Mouse (Mus musculus) thymus, postnatal 10 days (tissue): ENCODE measurements around the gene Mamstr.

Experiments used
- DNase-seq, 2 experiments: peaks; one replicate each; pipeline ENCODE4 v3.0.0; 2021; ENCODE audit warnings: low spot score in 2 of 2

Gene Mamstr

DNA sequence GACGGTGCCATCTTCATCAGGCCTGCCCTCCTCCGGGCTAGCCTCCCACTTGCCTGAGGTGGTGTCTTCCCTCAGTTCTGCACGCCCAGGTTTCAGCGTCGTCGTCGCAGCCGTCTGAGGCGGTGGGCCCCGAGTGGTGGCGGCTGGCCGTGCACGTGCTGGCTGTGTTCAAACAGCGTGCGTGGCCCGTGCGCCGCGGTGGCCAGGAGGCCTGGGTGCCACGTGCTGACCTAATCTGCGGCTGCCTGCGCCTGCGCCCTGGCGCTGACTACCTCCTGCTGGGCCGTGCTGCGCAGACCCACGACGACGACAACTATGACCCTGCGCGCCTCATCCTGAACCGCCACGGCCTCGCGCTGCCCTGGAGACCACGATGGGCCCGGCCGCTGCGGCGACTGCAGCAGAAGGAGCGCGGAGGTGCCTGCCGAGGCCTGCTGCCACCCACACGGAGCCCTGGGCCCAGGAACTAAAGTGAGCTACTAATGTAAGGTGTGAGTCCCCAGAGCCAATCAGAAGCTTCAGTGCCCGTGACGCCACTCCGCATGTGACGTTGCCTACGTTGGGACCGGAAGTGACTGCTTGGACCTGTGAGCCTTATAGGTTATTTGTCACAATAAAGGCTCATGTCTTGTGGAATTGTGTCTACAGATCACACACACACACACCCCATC is 54.3 kb downstream of the Mamstr start, which contains the start of gene Sec1:
Sec1 (minus strand) TSS at position 482 of the 671 bp plus-strand sequence.
- DNase-seq: no peak

DNA sequence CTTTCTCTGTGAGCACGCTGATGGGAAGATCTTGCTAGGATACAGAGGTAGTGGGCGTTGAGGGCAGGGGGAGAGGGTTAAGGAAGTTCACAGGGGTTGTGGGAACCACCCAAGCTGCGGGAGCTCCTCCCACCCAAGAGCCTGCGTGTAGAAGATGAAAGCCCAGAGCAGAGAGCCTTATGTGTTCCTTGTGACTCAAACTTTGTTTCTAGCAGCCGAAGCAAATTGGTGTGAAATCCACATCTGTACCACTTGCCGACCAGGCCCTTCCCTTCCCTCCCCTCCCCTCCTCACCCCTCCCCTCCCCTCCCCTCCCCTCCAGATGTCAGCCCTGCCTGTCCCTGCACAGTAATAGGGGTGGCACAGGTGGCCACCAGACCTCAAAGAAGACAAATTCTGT is 55.3 kb downstream of the Mamstr start:
- DNase-seq: peak in 1 of 2 experiments; percentile 32
